17 mouse cellular contexts compared by ENCODE assay signal in genomic region chr13:32544986-32545740, GRCm38 (mm10).
DNase-seq lines count a peak whose midpoint lies in the region; ATAC-seq and TF ChIP-seq lines count a peak whose summit lies in the region.
"Had no signal": no experiment of that assay in that cellular context is flagged by ENCODE, and none has a peak within 500 bp of the region (broad histone marks: within the 10 kb centered on the region; RNA-seq: fewer than 3 reads in every experiment).

No protein-coding gene starts in this region.

- H3K4me1 ChIP-seq in forebrain, postnatal 0 days (ENCODE audit: insufficient read depth) = no peaks in the 10 kb centered on the region
- no peaks in the 10 kb centered on the region for H3K4me1 ChIP-seq in forebrain, embryonic 15.5 days
- H3K4me1 ChIP-seq: heart, embryonic 10.5 days; hindbrain, embryonic 10.5 days; limb, embryonic 12.5 days; midbrain, embryonic 15.5 days; neural tube, embryonic 13.5 days had no signal

- H3K27me3 ChIP-seq in forebrain, postnatal 0 days (ENCODE audit: insufficient read depth, low read length) = no peaks in the 10 kb centered on the region
- no peaks in the 10 kb centered on the region for H3K27me3 ChIP-seq in forebrain, embryonic 15.5 days
- H3K27me3 ChIP-seq: limb, embryonic 12.5 days; midbrain, embryonic 15.5 days; neural tube, embryonic 13.5 days had no signal

- H3K9me3 ChIP-seq in forebrain, postnatal 0 days (ENCODE audit: low read length) = no peaks in the 10 kb centered on the region
- H3K9me3 ChIP-seq in forebrain, embryonic 15.5 days = no peaks in the 10 kb centered on the region
- H3K9me3 ChIP-seq: embryonic facial prominence, embryonic 10.5 days; heart, embryonic 10.5 days; hindbrain, embryonic 10.5 days; limb, embryonic 12.5 days; midbrain, embryonic 15.5 days; neural tube, embryonic 13.5 days had no signal

- peak; percentile 10; the same call in 1 of the 2 replicates for ATAC-seq in forebrain, postnatal 0 days
- ATAC-seq in forebrain, embryonic 15.5 days (replicated peaks) = no peak
- peak; percentile 93 for ATAC-seq in granulocyte monocyte progenitor cell, adult 5-6 weeks (replicated peaks; ENCODE audit: poor library complexity, severe bottlenecking)
- ATAC-seq: midbrain, embryonic 15.5 days had no signal

- H3K4me2 ChIP-seq in forebrain, postnatal 0 days (ENCODE audit: low read depth) = no peak overlapping the region
- no peak overlapping the region for H3K4me2 ChIP-seq in forebrain, embryonic 15.5 days (replicated peaks)
- H3K4me2 ChIP-seq: limb, embryonic 12.5 days; midbrain, embryonic 15.5 days; neural tube, embryonic 13.5 days had no signal

- DNase-seq in forebrain, postnatal 0 days = no peak
- peak; percentile 32 for DNase-seq in lung, postnatal 25 days (ENCODE audit: low spot score)
- DNase-seq in lung, postnatal 10 days = no peak
- no peak for DNase-seq in ovary, postnatal 10 days (ENCODE audit: low spot score)
- no peak for DNase-seq in thymus, postnatal 0 days (ENCODE audit: low spot score)
- DNase-seq in adrenal gland, postnatal 25 days = no peak
- DNase-seq: gastrocnemius, adult 2 months; kidney, adult 9 months; thymus, adult 18-20 months had no signal

- no peaks in the 10 kb centered on the region for H3K36me3 ChIP-seq in forebrain, postnatal 0 days (ENCODE audit: insufficient read depth)
- H3K36me3 ChIP-seq in forebrain, embryonic 15.5 days = no peaks in the 10 kb centered on the region
- H3K36me3 ChIP-seq: embryonic facial prominence, embryonic 10.5 days; heart, embryonic 10.5 days; hindbrain, embryonic 10.5 days; limb, embryonic 12.5 days; midbrain, embryonic 15.5 days; neural tube, embryonic 13.5 days had no signal

- no peak overlapping the region for H3K9ac ChIP-seq in forebrain, postnatal 0 days
- no peak overlapping the region for H3K9ac ChIP-seq in forebrain, embryonic 15.5 days (replicated peaks)
- H3K9ac ChIP-seq: limb, embryonic 12.5 days; midbrain, embryonic 15.5 days; neural tube, embryonic 13.5 days had no signal

- no peak overlapping the region for H3K27ac ChIP-seq in forebrain, postnatal 0 days (ENCODE audit: low read depth, low read length)
- H3K27ac ChIP-seq in forebrain, embryonic 15.5 days (replicated peaks) = no peak overlapping the region
- H3K27ac ChIP-seq: embryonic facial prominence, embryonic 10.5 days; gastrocnemius, adult 2 months; heart, embryonic 10.5 days; hindbrain, embryonic 10.5 days; limb, embryonic 12.5 days; midbrain, embryonic 15.5 days; neural tube, embryonic 13.5 days had no signal

- 66% methylated on average over 7 of the region's 7 CpGs for WGBS in forebrain, postnatal 0 days
- WGBS in forebrain, embryonic 15.5 days = 71% methylated on average over 7 of the region's 7 CpGs

- H3K4me3 ChIP-seq in forebrain, postnatal 0 days (ENCODE audit: low read depth, low read length) = no peak overlapping the region
- H3K4me3 ChIP-seq in forebrain, embryonic 15.5 days = no peak overlapping the region
- H3K4me3 ChIP-seq: embryonic facial prominence, embryonic 10.5 days; gastrocnemius, adult 2 months; heart, embryonic 10.5 days; hindbrain, embryonic 10.5 days; limb, embryonic 12.5 days; midbrain, embryonic 15.5 days; neural tube, embryonic 13.5 days had no signal

- no peak for TF ChIP-seq CTCF in forebrain, postnatal 0 days (IDR thresholded peaks at IDR 0.05; ENCODE audit: low read depth)
